Mouse (Mus musculus) liver, postnatal 0 days (tissue): Measurements from ENCODE around the gene Sftpa1. TPM values are rescaled to one million over a fixed set of nuclear protein-coding genes. Genes with fewer than 3 reads are reported as not detected.
A peak's percentile ranks its signal among the peaks of the same experiment; 100 is the strongest.

Experiments
- ATAC-seq: fragments of 200-750 bp; cut with Nextera tagmentation; 2 replicates; pipeline ENCODE4 v1.8.0; 2017; ENCODE audit warnings: mild to moderate bottlenecking, moderate library complexity
- DNase-seq: peaks from one replicate; pipeline ENCODE4 v3.0.0-alpha.2; 2016
- H3K27ac ChIP-seq: fragments of 300-500 bp; sonication (generic); 2 replicates; pipeline ENCODE4 v1.5.1; 2014; ENCODE audit warnings: antibody characterized with exemption, moderate library complexity, mild to moderate bottlenecking, low read depth
- H3K27me3 ChIP-seq: fragments of 300-500 bp; sonication (generic); 2 replicates; pipeline ENCODE4 v1.6.1; 2014; ENCODE audit warnings: low read length, control low read depth, mixed read lengths; ENCODE audit not compliant: insufficient read depth
- H3K36me3 ChIP-seq: fragments of 300-500 bp; sonication (generic); replicated peaks from 2 replicates; pipeline ENCODE4 v1.6.1; 2014; ENCODE audit warnings: mild to moderate bottlenecking, control low read depth, low read length, moderate library complexity, mixed read lengths; ENCODE audit not compliant: insufficient read depth
- H3K4me1 ChIP-seq: fragments of 300-500 bp; sonication (generic); 2 replicates; pipeline ENCODE4 v1.6.1; 2014; ENCODE audit warnings: antibody characterized with exemption, mild to moderate bottlenecking, control low read depth; ENCODE audit not compliant: insufficient read depth
- H3K4me2 ChIP-seq: fragments of 300-500 bp; sonication (generic); 2 replicates; pipeline ENCODE4 v1.6.1; 2014; ENCODE audit warnings: low read depth, mild to moderate bottlenecking, low read length, moderate library complexity, mixed read lengths
- H3K4me3 ChIP-seq: fragments of 300-500 bp; sonication (generic); 2 replicates; pipeline ENCODE4 v1.5.1; 2014; ENCODE audit warnings: low read depth, low read length
- H3K9ac ChIP-seq: fragments of 300-500 bp; sonication (generic); replicated peaks from 2 replicates; pipeline ENCODE4 v1.6.1; 2014; ENCODE audit warnings: mild to moderate bottlenecking, moderate library complexity
- H3K9me3 ChIP-seq: fragments of 300-500 bp; sonication (generic); 2 replicates; pipeline ENCODE4 v1.6.1; 2016; ENCODE audit warnings: mild to moderate bottlenecking, control low read depth, low read length, mixed read lengths
- CTCF ChIP-seq: sonication (generic); IDR thresholded peaks from 2 replicates; pipeline ENCODE4 v1.5.1; 2016; ENCODE audit warnings: antibody characterized with exemption, low read depth
- EP300 ChIP-seq: IDR thresholded peaks from 2 replicates; pipeline ENCODE4 v1.6.1; 2016; ENCODE audit warnings: antibody characterized with exemption, low read depth, mild to moderate bottlenecking
- WGBS: fragments of 180-500 bp; shearing (Covaris S2); extraction: QIAGEN DNeasy Blood & Tissue Kit; methylation state at CpG from one replicate; pipeline ENCODE4 v1.1.7; 2014; ENCODE audit not compliant: insufficient replicate concordance; 5-methylcytosine and 5-hydroxymethylcytosine counted together
- polyA plus RNA-seq: library from polyadenylated mRNA; unstranded; fragments of >200 nt; fragmentation: Nextera tagmentation; extraction: Ambion mirVana; gene quantifications from 2 replicates; pipeline ENCODE4 v1.2.1, GENCODE M21; 2015

Sftpa1 gene
- polyA plus RNA-seq, 1 experiment from 2014 or later, result 0.33 TPM

DNA sequence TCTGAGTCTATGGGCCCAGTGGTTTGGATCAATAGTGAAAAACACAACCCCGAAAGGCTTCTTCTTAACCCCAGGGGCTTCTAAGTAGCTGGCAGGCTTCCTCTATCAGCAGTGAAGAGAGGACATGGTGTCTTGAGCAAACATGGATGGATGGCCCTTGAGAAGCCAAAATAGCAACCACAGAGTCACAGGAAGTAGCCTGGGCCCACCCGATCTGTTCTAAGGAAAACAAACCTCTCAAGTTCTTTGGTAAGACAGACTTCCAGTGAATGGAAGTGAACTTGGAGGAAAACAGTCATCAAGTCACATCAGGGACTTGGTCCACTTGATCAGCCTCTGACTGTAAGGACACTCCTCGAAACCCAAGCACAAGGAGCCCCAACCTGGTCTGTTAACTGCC is 15.3 kb downstream of the Sftpa1 start:
- WGBS, result 68% methylated on average over 3 of the region's 3 CpGs
- ATAC-seq (no peak), DNase-seq (no peak)
- Histone ChIP-seq H3K4me1 (no peaks in the 10 kb centered on the region), H3K4me2 (no peak overlapping the region), H3K36me3 (no peaks in the 10 kb centered on the region), H3K27me3 (no peaks in the 10 kb centered on the region), H3K9me3 (no peaks in the 10 kb centered on the region), H3K9ac (no peak overlapping the region), H3K27ac (no peak overlapping the region), H3K4me3 (no peak overlapping the region)
- no peak for TF ChIP-seq CTCF
- TF ChIP-seq EP300, result no peak

DNA sequence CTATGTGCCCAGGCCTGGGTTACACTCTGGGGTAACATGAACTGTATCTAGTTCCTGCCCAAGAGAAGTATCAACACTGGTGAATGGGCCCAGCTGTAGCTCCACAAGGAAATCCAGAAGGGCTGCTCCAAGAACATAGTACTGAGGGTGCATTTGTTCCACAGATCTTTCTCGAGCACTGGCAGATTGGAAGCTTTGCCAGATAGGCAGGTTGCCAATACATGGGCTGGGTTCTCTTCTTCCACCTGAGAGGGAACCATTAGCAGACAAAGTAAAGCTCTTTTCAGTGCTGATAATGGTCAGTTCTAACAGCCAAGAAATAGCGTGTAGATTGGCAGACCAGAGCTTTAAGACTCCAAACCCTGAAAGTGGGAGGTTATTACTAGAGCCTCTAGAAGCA is 15.8 kb downstream of the Sftpa1 start:
- 77% methylated on average over 2 of the region's 2 CpGs for WGBS
- no peaks in the 10 kb centered on the region for H3K27me3 ChIP-seq
- H3K36me3 ChIP-seq, result no peaks in the 10 kb centered on the region
- H3K9me3 ChIP-seq, result no peaks in the 10 kb centered on the region
- no peak overlapping the region for H3K4me2 ChIP-seq
- H3K27ac ChIP-seq, result no peak overlapping the region
- no peak overlapping the region for H3K4me3 ChIP-seq
- no peak overlapping the region for H3K9ac ChIP-seq
- no peaks in the 10 kb centered on the region for H3K4me1 ChIP-seq
- no peak for TF ChIP-seq CTCF
- TF ChIP-seq EP300, result no peak
- ATAC-seq, result no peak
- no peak for DNase-seq

DNA sequence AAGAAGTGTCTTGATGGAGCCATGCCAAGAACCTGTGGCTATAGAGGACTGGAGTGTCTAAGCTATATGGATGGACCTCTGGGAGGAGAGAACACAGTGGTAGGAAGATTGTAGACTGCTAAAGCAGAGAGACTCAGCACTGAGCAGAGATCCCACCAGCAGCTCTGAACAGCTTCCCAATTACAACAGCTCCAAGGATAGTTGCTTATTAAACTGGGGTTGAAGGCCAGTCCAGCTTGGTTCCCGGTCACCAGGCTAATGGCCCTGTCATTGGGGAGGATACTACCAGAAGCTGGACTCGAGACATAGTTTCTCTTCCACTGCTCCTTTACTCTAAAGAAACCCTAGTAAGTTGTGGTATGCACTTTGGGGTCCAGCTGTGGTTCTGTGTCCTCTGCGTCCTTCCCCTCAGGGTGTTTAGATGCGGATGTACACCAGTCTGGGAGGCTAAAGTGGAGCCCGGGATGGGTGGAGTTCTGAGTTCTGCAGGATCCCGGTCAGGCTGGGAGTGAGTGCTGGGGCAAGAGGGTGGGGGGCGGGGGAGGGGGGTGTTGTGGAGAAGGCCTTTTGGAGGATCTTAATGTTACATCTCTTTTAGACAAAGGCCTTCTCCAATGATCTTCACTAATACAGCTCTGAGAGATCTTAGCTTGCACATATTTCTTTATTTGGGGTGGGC is 19.8 kb downstream of the Sftpa1 start, which contains the start of gene Mbl1:
Gene Mbl1 (plus strand): TSS at position 239 of the 679 bp plus-strand sequence.
- Histone ChIP-seq H3K4me3 (peak within 1 kb of the TSS; percentile 33), H3K9me3 (no peaks in the 10 kb centered on the region), H3K36me3 (no peaks in the 10 kb centered on the region), H3K4me1 (0 out of 2 replicates have a peak, but pooled peaks cover 2% of the 10 kb centered on the region), H3K27me3 (no peaks in the 10 kb centered on the region), H3K9ac (peak within 1 kb of the TSS; percentile 32; the same call in 1 of the 2 replicates), H3K4me2 (peak within 1 kb of the TSS; percentile 54), H3K27ac (peak within 1 kb of the TSS; percentile 81)
- 61% methylated on average over 7 of the region's 7 CpGs for WGBS
- ATAC-seq, result peak; percentile 91
- TF ChIP-seq EP300 (peak; percentile 43; the same call in 1 of the 2 replicates), CTCF (no peak)
- peak; percentile 26 for DNase-seq

DNA sequence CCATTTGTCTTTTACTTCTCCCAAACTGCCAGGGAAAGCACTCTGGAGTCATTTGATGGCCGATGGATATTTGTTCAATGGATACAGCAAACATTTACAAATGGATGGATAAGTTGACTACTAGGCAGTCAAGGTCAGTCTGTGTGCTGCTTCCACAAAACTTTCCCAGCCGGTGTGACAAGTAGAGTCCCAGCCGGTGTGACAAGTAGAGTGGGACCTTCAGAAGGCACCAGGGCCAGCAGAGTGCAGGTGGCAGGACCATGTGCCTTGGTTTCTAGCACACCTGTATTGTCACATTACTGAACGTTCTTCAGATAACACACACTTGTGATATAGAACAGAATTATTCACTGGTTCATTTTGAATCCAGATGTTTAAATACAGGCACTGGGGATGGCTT is 28.5 kb downstream of the Sftpa1 start:
- DNase-seq (no peak), ATAC-seq (no peak)
- Histone ChIP-seq H3K36me3 (no peaks in the 10 kb centered on the region), H3K4me2 (no peak overlapping the region), H3K27me3 (no peaks in the 10 kb centered on the region), H3K9ac (no peak overlapping the region), H3K9me3 (no peaks in the 10 kb centered on the region), H3K4me1 (0 out of 2 replicates have a peak, but pooled peaks cover 5% of the 10 kb centered on the region), H3K27ac (peak overlapping the region; percentile 71), H3K4me3 (no peak overlapping the region)
- TF ChIP-seq CTCF (no peak), EP300 (no peak)
- WGBS, result 64% methylated on average over 4 of the region's 4 CpGs

DNA sequence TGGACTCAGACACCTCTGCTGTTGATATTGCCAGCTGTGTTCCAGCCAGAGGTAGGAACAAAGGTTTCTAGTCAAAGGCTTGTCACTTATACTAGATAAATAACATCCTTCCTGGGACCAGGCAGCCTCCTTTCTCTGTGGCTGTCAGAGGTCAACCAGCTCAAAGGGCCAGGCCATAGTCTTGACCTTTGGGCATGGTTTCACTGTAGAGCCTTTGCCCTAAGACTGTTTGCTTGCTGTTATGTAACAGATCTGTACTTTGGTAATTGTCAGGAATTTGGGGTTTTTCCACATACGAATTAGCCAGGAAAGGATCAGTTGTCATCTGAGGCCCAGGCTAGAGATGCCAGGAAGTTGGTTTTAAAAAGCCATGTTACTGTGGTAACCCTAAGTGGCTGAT is 29.2 kb downstream of the Sftpa1 start:
- peak; percentile 70; the same call in 1 of the 2 replicates for TF ChIP-seq EP300
- no peak for TF ChIP-seq CTCF
- DNase-seq (peak; percentile 27), ATAC-seq (peak; percentile 91)
- H3K27me3 ChIP-seq, result no peaks in the 10 kb centered on the region
- H3K9me3 ChIP-seq, result no peaks in the 10 kb centered on the region
- H3K27ac ChIP-seq, result peak overlapping the region; percentile 71
- H3K9ac ChIP-seq, result no peak overlapping the region
- no peak overlapping the region for H3K4me3 ChIP-seq
- H3K4me2 ChIP-seq, result no peak overlapping the region
- H3K36me3 ChIP-seq, result no peaks in the 10 kb centered on the region
- WGBS, result 29% methylated on average over 1 of the region's 1 CpGs
- H3K4me1 ChIP-seq, result 0 out of 2 replicates have a peak, but pooled peaks cover 5% of the 10 kb centered on the region

DNA sequence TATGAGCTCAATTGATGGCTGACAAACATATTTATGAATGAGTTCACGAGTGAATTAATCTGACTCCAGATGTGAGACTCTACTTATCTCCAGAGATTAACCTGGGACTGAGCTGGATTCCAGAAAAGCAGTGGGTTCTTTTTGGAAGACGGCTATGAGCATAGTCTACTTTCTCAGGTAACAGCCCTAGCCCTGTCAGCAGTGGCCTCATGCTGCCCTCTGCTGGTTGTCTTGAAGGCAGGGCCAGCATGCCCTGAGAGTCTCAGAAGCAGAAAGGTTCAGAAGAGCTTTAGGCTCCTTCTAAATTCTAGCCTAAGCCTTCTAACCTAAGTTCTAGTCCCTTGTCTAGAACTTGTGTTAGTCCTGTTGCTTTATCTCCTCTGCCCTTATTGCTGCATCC is 31.1 kb downstream of the Sftpa1 start:
- ATAC-seq, result peak; percentile 57
- Histone ChIP-seq H3K27me3 (no peaks in the 10 kb centered on the region), H3K27ac (no peak overlapping the region), H3K36me3 (no peaks in the 10 kb centered on the region), H3K4me1 (0 out of 2 replicates have a peak, but pooled peaks cover 5% of the 10 kb centered on the region), H3K9me3 (no peaks in the 10 kb centered on the region), H3K4me2 (no peak overlapping the region), H3K9ac (no peak overlapping the region), H3K4me3 (no peak overlapping the region)
- peak; percentile 83 for TF ChIP-seq CTCF
- TF ChIP-seq EP300, result no peak
- peak; percentile 65 for DNase-seq
- 19% methylated on average over 2 of the region's 2 CpGs for WGBS
